Mouse (Mus musculus): ENCODE data around the gene Ap3s2. TPM values are rescaled to one million over a fixed set of nuclear protein-coding genes. Genes with fewer than 3 reads are reported as not detected.

Gene Ap3s2
- polyA plus RNA-seq (2012; ENCODE audit: low replicate concordance): 3.3 and 6.1 TPM in 2 replicates

GRCm38 (mm10) chr7:79920344-79920983 is at the start of gene Ap3s2:
Ap3s2 (minus strand) TSS chr7:79920649.

GRCm38 (mm10) chr7:79934862-79935510 is 14.5 kb upstream of the Ap3s2 start, which contains the start of gene Arpin:
Arpin (minus strand) TSS chr7:79935359.

GRCm38 (mm10) chr7:79860811-79861210 is 59.6 kb downstream of the Ap3s2 start, which contains the start of gene Anpep:
Anpep (minus strand) TSS chr7:79861059.

Other genes with a start within 250 kb of the Ap3s2 start
- gene Kif7, start 204.9 kb downstream of the Ap3s2 start, polyA plus RNA-seq (2012; ENCODE audit: low replicate concordance): 0.75 and 1.1 TPM in 2 replicates
- gene Plin1, start 187.7 kb downstream of the Ap3s2 start, polyA plus RNA-seq (2012; ENCODE audit: low replicate concordance): not detected in 2 replicates
- 1.6 and 2.9 TPM in 2 replicates for gene Pex11a, start 177.5 kb downstream of the Ap3s2 start, polyA plus RNA-seq (2012; ENCODE audit: low replicate concordance)
- gene Wdr93, start 177.5 kb downstream of the Ap3s2 start, polyA plus RNA-seq (2012; ENCODE audit: low replicate concordance): not detected in 2 replicates
- gene Mesp1, start 126.9 kb downstream of the Ap3s2 start, polyA plus RNA-seq (2012; ENCODE audit: low replicate concordance): not detected in 2 replicates
- 0.17 TPM in 1 of 2 replicates, not detected in the other for gene Mesp2, start 109.9 kb downstream of the Ap3s2 start, polyA plus RNA-seq (2012; ENCODE audit: low replicate concordance)
- gene Anpep, start 59.6 kb downstream of the Ap3s2 start, polyA plus RNA-seq (2012; ENCODE audit: low replicate concordance): 15.8 and 18.1 TPM in 2 replicates
- gene Arpin, start 14.7 kb upstream of the Ap3s2 start, polyA plus RNA-seq (2012; ENCODE audit: low replicate concordance): 1.2 and 1.5 TPM in 2 replicates
- gene Zfp710, start 104.2 kb upstream of the Ap3s2 start, polyA plus RNA-seq (2012; ENCODE audit: low replicate concordance): 111 and 170 TPM in 2 replicates
- gene Idh2, start 194.7 kb upstream of the Ap3s2 start, polyA plus RNA-seq (2012; ENCODE audit: low replicate concordance): 31.8 and 47.9 TPM in 2 replicates

All from hematopoietic multipotent progenitor cell, adult 10-12 weeks (in vitro differentiated cells).